Mouse (Mus musculus): ENCODE measurements at regions not wholly inside any gene's neighbourhood (a gene's known extent, or its start where the extent isn't known, plus 50 kb on each side); places are given as distances from the start of the nearest gene placed in this dataset.

GRCm38 (mm10) chr10:106273335-106273734 is 196.8 kb upstream of the Ppfia2 start:
- TF ChIP-seq CTCF (IDR thresholded peaks at IDR 0.05; ENCODE audit: borderline replicate concordance, extremely low read depth, insufficient read depth, insufficient read length) (no peak), POLR2A (IDR thresholded peaks at IDR 0.05; ENCODE audit: borderline replicate concordance, extremely low read depth, insufficient read depth, insufficient read length, poor library complexity, severe bottlenecking) (no peak)
- no peak for DNase-seq (ENCODE audit: low read depth)

DNA sequence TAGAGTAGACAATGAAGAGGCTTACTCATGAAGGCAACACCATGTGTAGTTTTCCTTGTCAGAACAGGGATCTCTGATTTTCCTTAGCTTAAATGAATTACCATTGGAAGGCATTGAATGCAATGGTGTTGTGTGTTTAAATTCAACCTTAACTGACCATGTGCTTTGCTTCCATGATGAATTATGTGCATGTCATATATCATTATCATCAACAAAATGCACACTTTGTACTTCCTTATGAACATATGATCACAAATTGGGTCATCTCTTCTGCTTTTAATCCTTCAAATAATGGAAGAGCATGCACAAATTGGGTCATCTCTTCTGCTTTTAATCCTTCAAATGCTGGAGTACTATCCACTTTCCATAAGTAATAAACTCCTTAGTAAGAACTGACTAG is 180.2 kb upstream of the Ppfia2 start:
- TF ChIP-seq CTCF (IDR thresholded peaks at IDR 0.05; ENCODE audit: borderline replicate concordance, extremely low read depth, insufficient read depth, insufficient read length): no peak
- TF ChIP-seq POLR2A (IDR thresholded peaks at IDR 0.05; ENCODE audit: borderline replicate concordance, extremely low read depth, insufficient read depth, insufficient read length, poor library complexity, severe bottlenecking): no peak
- no peak for DNase-seq (ENCODE audit: low read depth)

DNA sequence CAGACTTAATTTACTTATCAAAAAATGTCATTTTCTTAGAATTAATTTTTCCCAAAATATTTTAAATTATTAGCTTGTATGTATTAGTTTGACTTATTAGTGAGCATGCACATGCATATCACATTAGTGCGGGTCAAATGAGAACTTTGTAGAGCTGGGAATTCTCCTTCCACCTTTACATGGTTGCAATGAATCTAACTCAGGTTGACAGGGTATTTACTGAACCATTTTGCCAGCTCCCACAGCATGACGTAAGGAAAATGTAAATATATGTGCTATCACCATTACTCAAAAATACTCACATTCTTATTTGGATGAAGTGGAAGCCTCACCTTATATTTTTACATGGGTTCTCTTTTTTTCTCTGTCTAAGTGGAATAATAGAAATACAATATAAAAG is 179.4 kb upstream of the Ppfia2 start:
- TF ChIP-seq POLR2A (IDR thresholded peaks at IDR 0.05; ENCODE audit: borderline replicate concordance, extremely low read depth, insufficient read depth, insufficient read length, poor library complexity, severe bottlenecking) (no peak), CTCF (IDR thresholded peaks at IDR 0.05; ENCODE audit: borderline replicate concordance, extremely low read depth, insufficient read depth, insufficient read length) (no peak)
- no peak for DNase-seq (ENCODE audit: low read depth)

DNA sequence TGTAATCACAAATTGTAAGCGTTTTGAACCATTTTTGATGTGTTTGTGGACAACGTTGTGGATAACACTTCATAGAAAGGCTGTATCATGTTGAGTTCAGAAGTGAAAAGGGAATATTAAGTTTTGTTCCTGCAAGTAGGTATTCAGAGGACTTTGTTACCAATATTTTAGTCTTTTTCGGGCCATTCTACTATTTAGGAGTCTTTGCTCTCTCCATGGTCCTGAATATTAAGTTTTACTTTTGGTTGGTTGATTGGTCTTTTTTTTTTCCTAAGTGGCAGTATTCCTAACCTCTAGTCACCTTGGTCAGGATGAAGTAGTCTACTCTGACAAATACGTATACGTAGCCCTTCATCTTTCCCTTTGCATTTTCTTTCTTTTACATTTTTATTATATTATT is 174.6 kb upstream of the Ppfia2 start:
- TF ChIP-seq CTCF (IDR thresholded peaks at IDR 0.05; ENCODE audit: borderline replicate concordance, extremely low read depth, insufficient read depth, insufficient read length): no peak
- no peak for TF ChIP-seq POLR2A (IDR thresholded peaks at IDR 0.05; ENCODE audit: borderline replicate concordance, extremely low read depth, insufficient read depth, insufficient read length, poor library complexity, severe bottlenecking)
- DNase-seq (ENCODE audit: low read depth): no peak

DNA sequence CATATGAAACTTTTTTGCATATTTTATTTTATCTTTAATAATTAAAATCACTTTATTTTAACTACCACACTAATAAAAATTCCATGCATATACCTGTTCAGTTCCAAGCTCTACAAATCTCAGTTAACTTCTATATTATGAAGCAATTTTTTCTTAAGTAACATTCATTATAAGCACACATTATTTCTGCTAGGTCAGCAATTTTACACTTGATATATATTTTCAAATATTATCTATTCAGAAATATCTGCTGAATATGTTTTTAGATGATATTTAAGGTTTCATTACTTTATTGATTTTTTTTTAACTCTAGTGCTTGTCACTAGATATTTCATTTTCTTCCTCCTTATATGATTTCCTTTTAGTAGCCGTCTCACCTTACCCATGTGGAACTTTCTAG is 135.0 kb upstream of the Ppfia2 start:
- DNase-seq (ENCODE audit: low read depth): no peak
- TF ChIP-seq POLR2A (IDR thresholded peaks at IDR 0.05; ENCODE audit: borderline replicate concordance, extremely low read depth, insufficient read depth, insufficient read length, poor library complexity, severe bottlenecking): no peak
- TF ChIP-seq CTCF (IDR thresholded peaks at IDR 0.05; ENCODE audit: borderline replicate concordance, extremely low read depth, insufficient read depth, insufficient read length): no peak

DNA sequence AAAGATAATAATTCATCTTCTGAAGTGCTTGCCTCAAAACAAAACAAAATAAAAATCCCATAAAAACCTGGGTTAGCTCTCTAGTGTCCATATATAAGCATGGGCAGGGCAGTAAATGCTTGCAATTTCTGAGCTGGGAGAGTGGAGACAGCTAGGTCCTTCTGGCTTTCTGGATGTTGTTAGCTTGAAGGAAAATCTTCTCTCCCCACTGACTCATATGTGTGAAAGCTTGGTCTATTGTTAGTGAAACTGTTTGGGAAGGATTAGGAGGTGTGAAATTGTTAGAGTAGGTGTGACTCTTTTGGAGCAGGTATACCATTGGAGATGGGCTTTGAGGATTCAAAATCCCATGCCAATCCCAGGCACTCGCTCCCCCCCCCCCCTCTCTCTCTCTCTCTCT is 118.5 kb upstream of the Ppfia2 start:
- TF ChIP-seq CTCF (IDR thresholded peaks at IDR 0.05; ENCODE audit: borderline replicate concordance, extremely low read depth, insufficient read depth, insufficient read length) (no peak), POLR2A (IDR thresholded peaks at IDR 0.05; ENCODE audit: borderline replicate concordance, extremely low read depth, insufficient read depth, insufficient read length, poor library complexity, severe bottlenecking) (no peak)
- no peak for DNase-seq (ENCODE audit: low read depth)

GRCm38 (mm10) chr10:106375653-106376052 is 94.5 kb upstream of the Ppfia2 start:
- TF ChIP-seq POLR2A (IDR thresholded peaks at IDR 0.05; ENCODE audit: borderline replicate concordance, extremely low read depth, insufficient read depth, insufficient read length, poor library complexity, severe bottlenecking): no peak
- peak; percentile 66 for DNase-seq (ENCODE audit: low read depth)

- no peak for TF ChIP-seq POLR2A (IDR thresholded peaks at IDR 0.05; ENCODE audit: borderline replicate concordance, extremely low read depth, insufficient read depth, insufficient read length, poor library complexity, severe bottlenecking)
- TF ChIP-seq CTCF (IDR thresholded peaks at IDR 0.05; ENCODE audit: borderline replicate concordance, extremely low read depth, insufficient read depth, insufficient read length): no peak
- peak; percentile 2 for DNase-seq (ENCODE audit: low read depth)
Observed at GRCm38 (mm10) chr10:106376161-106376560, 94.0 kb upstream of the Ppfia2 start.

GRCm38 (mm10) chr10:106380628-106381027 is 89.5 kb upstream of the Ppfia2 start:
- no peak for DNase-seq (ENCODE audit: low read depth)
- no peak for TF ChIP-seq POLR2A (IDR thresholded peaks at IDR 0.05; ENCODE audit: borderline replicate concordance, extremely low read depth, insufficient read depth, insufficient read length, poor library complexity, severe bottlenecking)
- no peak for TF ChIP-seq CTCF (IDR thresholded peaks at IDR 0.05; ENCODE audit: borderline replicate concordance, extremely low read depth, insufficient read depth, insufficient read length)

- no peak for DNase-seq (ENCODE audit: low read depth)
- TF ChIP-seq CTCF (IDR thresholded peaks at IDR 0.05; ENCODE audit: borderline replicate concordance, extremely low read depth, insufficient read depth, insufficient read length) (no peak), POLR2A (IDR thresholded peaks at IDR 0.05; ENCODE audit: borderline replicate concordance, extremely low read depth, insufficient read depth, insufficient read length, poor library complexity, severe bottlenecking) (no peak)
Observed at GRCm38 (mm10) chr10:106408705-106409104, 61.4 kb upstream of the Ppfia2 start.

DNA sequence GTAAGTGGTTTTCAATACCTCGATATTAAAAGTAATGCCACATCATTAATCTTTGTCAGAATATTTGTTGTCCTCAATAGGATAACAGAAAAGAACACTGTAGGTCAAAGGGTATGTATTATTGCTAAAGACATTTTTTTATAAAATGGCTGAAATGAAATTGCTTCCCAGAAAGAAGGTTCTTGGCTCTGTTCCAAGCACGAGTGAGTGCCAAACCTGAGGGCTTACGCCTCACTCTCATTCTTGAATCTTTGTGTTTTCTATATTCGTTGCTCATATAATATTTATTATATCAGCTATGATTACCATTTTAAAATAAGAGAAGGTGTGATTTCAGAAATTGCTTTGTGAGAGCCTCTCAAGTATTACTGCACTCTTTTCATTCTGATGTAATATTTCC is 57.0 kb upstream of the Ppfia2 start:
- peak; percentile 11 for DNase-seq (ENCODE audit: low read depth)
- no peak for TF ChIP-seq CTCF (IDR thresholded peaks at IDR 0.05; ENCODE audit: borderline replicate concordance, extremely low read depth, insufficient read depth, insufficient read length)
- TF ChIP-seq POLR2A (IDR thresholded peaks at IDR 0.05; ENCODE audit: borderline replicate concordance, extremely low read depth, insufficient read depth, insufficient read length, poor library complexity, severe bottlenecking): no peak

DNA sequence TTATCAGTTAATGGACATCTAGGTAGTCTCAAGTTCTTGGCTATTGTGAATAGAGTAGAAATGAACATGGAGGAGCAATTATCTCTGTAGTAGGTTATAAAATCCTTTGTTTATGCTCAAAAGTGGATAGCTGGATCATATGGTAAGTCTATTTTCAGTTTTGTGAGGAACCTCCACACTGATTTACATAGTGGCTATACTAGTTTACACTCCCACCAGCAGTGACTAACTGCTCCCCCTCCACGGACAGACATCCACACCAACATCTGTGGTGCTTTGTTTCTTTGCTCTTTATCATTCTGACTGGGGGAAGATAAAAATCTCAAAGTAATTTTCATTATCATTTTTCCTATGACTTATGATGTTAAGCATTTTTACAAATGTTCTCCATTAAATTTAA is 55.1 kb upstream of the Ppfia2 start:
- DNase-seq (ENCODE audit: low read depth): no peak
- TF ChIP-seq POLR2A (IDR thresholded peaks at IDR 0.05; ENCODE audit: borderline replicate concordance, extremely low read depth, insufficient read depth, insufficient read length, poor library complexity, severe bottlenecking): no peak
- no peak for TF ChIP-seq CTCF (IDR thresholded peaks at IDR 0.05; ENCODE audit: borderline replicate concordance, extremely low read depth, insufficient read depth, insufficient read length)

DNA sequence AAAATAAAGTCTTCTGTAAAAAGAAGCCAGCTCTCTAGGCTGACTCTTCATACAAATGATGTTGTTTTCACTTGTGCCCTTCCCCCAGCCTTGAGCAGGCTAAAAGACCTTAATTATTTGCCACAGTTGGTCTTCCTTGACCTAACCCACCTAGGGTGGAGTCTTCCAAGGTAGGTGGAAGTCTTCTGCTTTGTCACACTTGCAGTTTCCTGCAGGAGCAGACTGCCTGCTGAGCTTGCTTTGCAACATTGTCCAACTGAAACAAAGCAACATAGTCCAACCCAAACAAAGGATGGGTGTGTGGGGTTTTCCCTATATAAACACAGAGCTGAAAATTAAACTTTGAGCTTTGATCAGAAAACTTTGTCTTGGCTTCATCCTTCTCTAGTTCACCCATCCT is 53.0 kb upstream of the Ppfia2 start:
- peak; percentile 3 for DNase-seq (ENCODE audit: low read depth)
- TF ChIP-seq CTCF (IDR thresholded peaks at IDR 0.05; ENCODE audit: borderline replicate concordance, extremely low read depth, insufficient read depth, insufficient read length): no peak
